Mouse (Mus musculus) C2C12 (cell line): Measurements from ENCODE around the gene Senp3.

Experiments
- CEBPB ChIP-seq: IDR thresholded peaks from one replicate; pipeline ENCODE4 v1.6.1; 2011; ENCODE audit warnings: low read depth, mild to moderate bottlenecking, control low read depth, moderate library complexity
- CTCF ChIP-seq: IDR thresholded peaks from one replicate; pipeline ENCODE4 v1.5.1; 2011; ENCODE audit not compliant: control insufficient read depth, insufficient read depth, insufficient read length
- MAX ChIP-seq: IDR thresholded peaks from one replicate; pipeline ENCODE4 v1.6.1; 2011; ENCODE audit warnings: mild to moderate bottlenecking, control low read depth
- MYOD1 ChIP-seq: IDR thresholded peaks from one replicate; pipeline ENCODE4 v1.6.1; 2011; ENCODE audit warnings: low read depth; ENCODE audit not compliant: control insufficient read depth, insufficient read length
- MYOG ChIP-seq: IDR thresholded peaks from one replicate; pipeline ENCODE4 v1.6.1; 2011; ENCODE audit not compliant: control insufficient read depth, insufficient read length; ENCODE audit errors: extremely low read depth
- USF1 ChIP-seq: IDR thresholded peaks from one replicate; pipeline ENCODE4 v1.6.1; 2011; ENCODE audit warnings: low read depth, mild to moderate bottlenecking, control low read depth, moderate library complexity

- TF ChIP-seq CTCF (no peak), MYOD1 (no peak), MYOG (no peak), USF1 (no peak), MAX (no peak), CEBPB (no peak)
These were observed 41.2 kb upstream of the Senp3 start for GRCm38 (mm10) chr11:69723074-69723473.
